Mouse (Mus musculus): Measurements from ENCODE around the gene Ccdc85a. TPM values are rescaled to one million over a fixed set of nuclear protein-coding genes. Genes with fewer than 3 reads are reported as not detected.

Gene Ccdc85a
- not detected in 2 replicates for total RNA-seq (2023)

GRCm38 (mm10) chr11:28583911-28584434, at the start of gene Ccdc85a:
Gene Ccdc85a, minus strand, starts transcription at chr11:28584324.

GRCm38 (mm10) chr11:28339224-28340150, 244.6 kb downstream of the Ccdc85a start, which contains the start of gene Gm6685:
Gene Gm6685, minus strand, starts transcription at chr11:28339867.

Other genes starting within 250 kb of the Ccdc85a start
- gene Gm6685, start 244.5 kb downstream of the Ccdc85a start, total RNA-seq (2023), result 3.6 and 6.3 TPM in 2 replicates

All from neutrophil, adult 65 days (primary cell).